Mouse (Mus musculus): ENCODE results near the gene Osbpl8.

DNA sequence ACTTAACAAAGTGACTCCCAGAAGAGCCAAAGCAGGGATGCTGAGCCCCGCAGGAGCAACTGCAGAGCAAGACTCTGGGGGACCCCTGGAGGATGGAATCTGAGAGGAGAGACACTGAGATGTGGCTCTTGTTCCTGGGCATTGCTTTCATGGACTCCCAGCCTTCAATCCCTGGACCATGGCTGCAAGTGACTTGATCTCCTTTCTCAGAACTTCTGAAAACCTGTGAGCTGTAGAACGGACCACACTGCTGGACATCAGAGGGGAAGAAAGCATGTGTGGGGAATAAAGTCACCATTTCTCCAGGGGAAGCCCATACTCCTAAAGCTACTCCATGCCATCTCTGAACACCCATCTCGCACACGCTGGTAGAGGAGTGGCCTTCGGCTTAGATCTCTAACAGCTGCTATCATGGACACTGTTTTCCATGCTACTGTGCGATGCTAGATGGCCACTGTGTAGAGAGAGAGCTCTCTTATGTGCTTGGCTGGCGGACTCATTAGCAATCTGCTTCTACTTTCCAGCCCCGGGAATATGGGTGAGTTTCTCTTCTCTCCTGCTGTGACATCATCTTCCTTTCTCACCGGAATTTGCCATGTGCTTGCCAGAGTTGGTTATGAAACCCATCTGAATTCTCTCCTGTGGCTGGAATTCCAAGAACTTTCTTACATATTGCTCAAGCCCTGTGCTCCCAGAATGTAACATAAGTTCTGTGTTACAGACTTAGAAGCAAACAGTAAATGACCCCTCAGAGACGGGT, 150.3 kb downstream of the Osbpl8 start:
- TF ChIP-seq CTCF (IDR thresholded peaks at IDR 0.05; ENCODE audit: extremely low read depth, insufficient read depth, insufficient read length, insufficient replicate concordance) (no peak), POLR2A (IDR thresholded peaks at IDR 0.05; ENCODE audit: low read depth, low read length) (no peak)
